Mouse (Mus musculus) liver, postnatal 0 days (tissue): Measurements from ENCODE around the gene Med26.
A peak's percentile ranks its signal among the peaks of the same experiment; 100 is the strongest.

ENCODE experiments used
- CTCF ChIP-seq: sonication (generic); IDR thresholded peaks from 2 replicates; pipeline ENCODE4 v1.5.1; 2016; ENCODE audit warnings: antibody characterized with exemption, low read depth
- EP300 ChIP-seq: IDR thresholded peaks from 2 replicates; pipeline ENCODE4 v1.6.1; 2016; ENCODE audit warnings: antibody characterized with exemption, low read depth, mild to moderate bottlenecking

DNA sequence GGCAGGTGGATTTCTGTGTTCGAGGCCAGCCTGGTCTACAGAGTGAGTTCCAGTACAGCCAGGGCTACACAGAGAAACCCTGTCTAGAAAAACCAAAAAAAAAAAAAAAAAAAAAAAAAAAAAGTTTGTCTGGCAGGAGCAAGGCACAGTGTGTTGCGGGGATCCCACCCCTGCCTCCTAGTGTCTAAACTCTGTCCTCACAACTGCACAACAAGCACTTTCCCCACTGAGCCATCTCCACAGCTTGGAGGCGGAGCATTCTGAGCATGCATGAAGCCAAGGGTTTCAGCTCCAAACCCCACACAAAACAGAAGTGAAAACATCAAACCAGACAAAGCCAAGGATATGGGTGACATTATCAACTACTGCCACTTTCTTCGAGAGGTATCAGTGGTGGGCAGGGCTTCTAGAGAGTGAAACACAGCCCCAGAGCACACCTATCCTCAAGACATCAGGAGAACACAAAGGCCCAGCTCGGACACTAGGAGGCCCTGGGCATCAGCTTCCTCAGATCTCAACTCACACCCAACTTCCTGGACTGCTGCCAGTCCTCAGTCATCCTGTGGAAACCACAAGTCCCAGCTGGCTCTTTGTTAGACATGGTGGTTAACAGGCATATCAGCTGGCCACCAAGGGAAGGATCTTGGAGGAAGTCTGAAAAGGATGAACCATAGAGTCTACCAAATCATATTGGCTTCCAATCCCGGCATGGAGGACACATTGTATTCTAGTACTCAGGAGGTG lies 62.4 kb downstream of the Med26 start:
- TF ChIP-seq CTCF (peak; percentile 34; the same call in 1 of the 2 replicates), EP300 (peak; percentile 46; the same call in 1 of the 2 replicates)
